Mouse (Mus musculus) testis, adult 2 months (tissue): Measurements from ENCODE around the gene Ppm1h.

Source experiments
- CTCF ChIP-seq: fragments of 200-500 bp; IDR thresholded peaks from 2 replicates; pipeline ENCODE4 v1.5.1; 2012; ENCODE audit warnings: low read depth, mild to moderate bottlenecking, inconsistent platforms, low read length, moderate library complexity; ENCODE audit not compliant: control insufficient read depth, insufficient read depth, insufficient replicate concordance
- POLR2A ChIP-seq: fragments of 200-500 bp; IDR thresholded peaks from 2 replicates; pipeline ENCODE4 v1.6.1; 2012; ENCODE audit warnings: low read depth, mild to moderate bottlenecking, inconsistent platforms, low read length, moderate library complexity; ENCODE audit not compliant: control insufficient read depth

- no peak for TF ChIP-seq CTCF
- no peak; the same call in 1 of the 2 replicates for TF ChIP-seq POLR2A
These were observed 173.0 kb downstream of the Ppm1h start for GRCm38 (mm10) chr10:122851267-122852160.
